Mouse (Mus musculus) lung, embryonic 16.5 days (tissue): ENCODE data around the gene Ccdc93. TPM values are rescaled to one million over a fixed set of nuclear protein-coding genes. Genes with fewer than 3 reads are reported as not detected.

Source experiments
- ATAC-seq: fragments of 200-750 bp; cut with Nextera tagmentation; 2 replicates; pipeline ENCODE4 v1.8.0; 2017; ENCODE audit warnings: low read depth, mild to moderate bottlenecking, moderate library complexity
- H3K27ac ChIP-seq: fragments of 300-500 bp; sonication (generic); 2 replicates; pipeline ENCODE4 v1.5.1; 2014; ENCODE audit warnings: mild to moderate bottlenecking, control low read depth, low read length
- H3K27me3 ChIP-seq: fragments of 300-500 bp; sonication (generic); 2 replicates; pipeline ENCODE4 v1.6.1; 2014; ENCODE audit warnings: low read depth, low read length, mixed read lengths; ENCODE audit not compliant: control insufficient read depth, insufficient read depth
- H3K36me3 ChIP-seq: fragments of 300-500 bp; sonication (generic); 2 replicates; pipeline ENCODE4 v1.6.1; 2014; ENCODE audit warnings: low read length; ENCODE audit not compliant: control insufficient read depth, insufficient read depth
- H3K4me1 ChIP-seq: fragments of 300-500 bp; sonication (generic); replicated peaks from 2 replicates; pipeline ENCODE4 v1.6.1; 2014; ENCODE audit warnings: low read length, mixed read lengths; ENCODE audit not compliant: control insufficient read depth, insufficient read depth
- H3K4me2 ChIP-seq: fragments of 300-500 bp; sonication (generic); 2 replicates; pipeline ENCODE4 v1.6.1; 2014; ENCODE audit warnings: low read depth, low read length, control low read depth
- H3K4me3 ChIP-seq: fragments of 300-500 bp; sonication (generic); 2 replicates; pipeline ENCODE4 v1.5.1; 2014; ENCODE audit warnings: mild to moderate bottlenecking, low read length, control low read depth
- H3K9ac ChIP-seq: fragments of 300-500 bp; sonication (generic); 2 replicates; pipeline ENCODE4 v1.6.1; 2014; ENCODE audit warnings: low read length, control low read depth
- H3K9me3 ChIP-seq: fragments of 300-500 bp; sonication (generic); 2 replicates; pipeline ENCODE4 v1.6.1; 2016; ENCODE audit warnings: low read length; ENCODE audit not compliant: control insufficient read depth
- WGBS: fragments of 180-500 bp; shearing (Covaris S2); extraction: QIAGEN DNeasy Blood & Tissue Kit; methylation state at CpG from one replicate; pipeline ENCODE4 v1.1.7; 2014; 5-methylcytosine and 5-hydroxymethylcytosine counted together
- polyA plus RNA-seq: library from polyadenylated mRNA; unstranded; fragments of >200 nt; fragmentation: Nextera tagmentation; extraction: Ambion mirVana; gene quantifications from 2 replicates; pipeline ENCODE4 v1.2.1, GENCODE M21; 2015

Gene Ccdc93
- polyA plus RNA-seq, 1 experiment from 2014 or later = 9.4 TPM

GRCm38 (mm10) chr1:121550801-121551456 lies 120.1 kb downstream of the Ccdc93 start:
- Histone ChIP-seq H3K4me1 (no peaks in the 10 kb centered on the region), H3K36me3 (peaks cover 16% of the 10 kb centered on the region), H3K4me2 (no peak overlapping the region), H3K9me3 (no peaks in the 10 kb centered on the region), H3K9ac (no peak overlapping the region), H3K4me3 (no peak overlapping the region), H3K27ac (no peak overlapping the region), H3K27me3 (no peaks in the 10 kb centered on the region)
- no peak for ATAC-seq
- 78% methylated on average over 16 of the region's 16 CpGs for WGBS

GRCm38 (mm10) chr1:121551457-121551835 lies 120.6 kb downstream of the Ccdc93 start:
- no peak overlapping the region for H3K27ac ChIP-seq
- H3K4me3 ChIP-seq = no peak overlapping the region
- H3K4me2 ChIP-seq = no peak overlapping the region
- peaks cover 20% of the 10 kb centered on the region for H3K36me3 ChIP-seq
- no peaks in the 10 kb centered on the region for H3K4me1 ChIP-seq
- no peaks in the 10 kb centered on the region for H3K27me3 ChIP-seq
- 77% methylated on average over 7 of the region's 7 CpGs for WGBS
- H3K9me3 ChIP-seq = no peaks in the 10 kb centered on the region
- no peak for ATAC-seq
- H3K9ac ChIP-seq = no peak overlapping the region

Other genes starting within 250 kb of the Ccdc93 start
- gene Insig2, start 98.5 kb upstream of the Ccdc93 start, polyA plus RNA-seq = 34.3 and 38.3 TPM in 2 replicates
- not detected in 2 replicates for gene Htr5b, start 97.4 kb downstream of the Ccdc93 start, polyA plus RNA-seq
- gene Ddx18, start 136.9 kb downstream of the Ccdc93 start, polyA plus RNA-seq = 44.9 and 52.5 TPM in 2 replicates